ENCODE assay signal across 8 mouse cellular contexts in genomic region chr19:16598653-16599297, GRCm38 (mm10).
DNase-seq lines count a peak whose midpoint lies in the region; ATAC-seq and TF ChIP-seq lines count a peak whose summit lies in the region.

No protein-coding gene starts in this region.

- no peaks in the 10 kb centered on the region for H3K27me3 ChIP-seq in Patski
- peaks cover 4% of the 10 kb centered on the region; the same call in 1 of the 2 replicates for H3K27me3 ChIP-seq in heart, embryonic 12.5 days (replicated peaks)
- H3K27me3 ChIP-seq in lung, embryonic 15.5 days: no peaks in the 10 kb centered on the region
- H3K27me3 ChIP-seq in stomach, embryonic 14.5 days (ENCODE audit: control insufficient read depth, insufficient read depth, low read length): no peaks in the 10 kb centered on the region

- no peak for TF ChIP-seq CTCF in Patski (IDR thresholded peaks at IDR 0.05)

- no peaks in the 10 kb centered on the region for H3K9me3 ChIP-seq in heart, embryonic 12.5 days (replicated peaks)
- no peaks in the 10 kb centered on the region for H3K9me3 ChIP-seq in lung, embryonic 15.5 days
- no peaks in the 10 kb centered on the region for H3K9me3 ChIP-seq in stomach, embryonic 14.5 days (ENCODE audit: control insufficient read depth, low read depth, low read length)

- no peak overlapping the region for H3K4me3 ChIP-seq in heart, embryonic 12.5 days
- H3K4me3 ChIP-seq in lung, embryonic 15.5 days: no peak overlapping the region
- no peak overlapping the region for H3K4me3 ChIP-seq in stomach, embryonic 14.5 days (ENCODE audit: low read depth, low read length)

- H3K27ac ChIP-seq in heart, embryonic 12.5 days (ENCODE audit: poor library complexity, severe bottlenecking): no peak overlapping the region
- H3K27ac ChIP-seq in lung, embryonic 15.5 days: no peak overlapping the region
- H3K27ac ChIP-seq in stomach, embryonic 14.5 days (ENCODE audit: low read length): no peak overlapping the region; the same call in 1 of the 2 replicates

- POLR2A ChIA-PET in Patski (lab: Charles Lee): interaction anchor here (1.2 kb wide), 1 partner anchor 339 kb away, joined by 3 read pairs; no protein-coding TSS in a partner anchor

- H3K9ac ChIP-seq in heart, embryonic 12.5 days: no peak overlapping the region
- H3K9ac ChIP-seq in lung, embryonic 15.5 days: no peak overlapping the region
- H3K9ac ChIP-seq in stomach, embryonic 14.5 days (replicated peaks; ENCODE audit: low read depth, low read length): no peak overlapping the region

- in situ Hi-C loops in Patski (cut with MboI; ENCODE audit: low pct_unique_long_range_greater_than_20kb): loop anchor here (5.0 kb wide), 2 partner anchors 236 to 536 kb away; no protein-coding TSS in a partner anchor

- peak overlapping the region; percentile 46 for H3K4me2 ChIP-seq in heart, embryonic 12.5 days
- peak overlapping the region; percentile 11; the same call in 1 of the 2 replicates for H3K4me2 ChIP-seq in lung, embryonic 15.5 days
- H3K4me2 ChIP-seq in stomach, embryonic 14.5 days (replicated peaks; ENCODE audit: low read depth, low read length): peak overlapping the region; percentile 26

- intact Hi-C loops in gastrocnemius, postnatal 14 days (cut with DNase I; ENCODE audit: low total_unique reads): loop anchor here (2.0 to 5.0 kb wide), 3 partner anchors 161 to 534 kb away; partner anchors contain the start of gene Gna14

- peaks cover 5% of the 10 kb centered on the region; the same call in 1 of the 2 replicates for H3K4me1 ChIP-seq in heart, embryonic 12.5 days (replicated peaks)
- H3K4me1 ChIP-seq in lung, embryonic 15.5 days: peaks cover 16% of the 10 kb centered on the region
- H3K4me1 ChIP-seq in stomach, embryonic 14.5 days (ENCODE audit: control insufficient read depth, insufficient read depth, low read length): peaks cover 26% of the 10 kb centered on the region

- 31% methylated on average over 11 of the region's 11 CpGs for WGBS in heart, embryonic 12.5 days
- 28% methylated on average over 11 of the region's 11 CpGs for WGBS in lung, embryonic 15.5 days
- 21% methylated on average over 11 of the region's 11 CpGs for WGBS in stomach, embryonic 14.5 days

- no peaks in the 10 kb centered on the region for H3K36me3 ChIP-seq in heart, embryonic 12.5 days
- H3K36me3 ChIP-seq in lung, embryonic 15.5 days: no peaks in the 10 kb centered on the region
- no peaks in the 10 kb centered on the region for H3K36me3 ChIP-seq in stomach, embryonic 14.5 days (ENCODE audit: control insufficient read depth, insufficient read depth, low read length)

- CTCF ChIA-PET in Patski (lab: Charles Lee): interaction anchor here (0.9 to 2.5 kb wide), 15 partner anchors 11 to 554 kb away, joined by 3 to 10 read pairs (median 4); no protein-coding TSS in a partner anchor

- peak; percentile 24 for ATAC-seq in Patski
- ATAC-seq in heart, embryonic 12.5 days (ENCODE audit: insufficient number of reproducible peaks, low FRiP score): 0 out of 2 replicates have a peak, but pooled peaks have one; percentile 48
- ATAC-seq in lung, embryonic 15.5 days (ENCODE audit: borderline replicate concordance, extremely low read depth, low FRiP score, low TSS enrichment): peak; percentile 72
- peak; percentile 70; the same call in 1 of the 2 replicates for ATAC-seq in stomach, embryonic 14.5 days (ENCODE audit: insufficient number of reproducible peaks, insufficient read depth, low FRiP score, low read depth)

- DNase-seq in 3T3-L1 (ENCODE audit: low read depth, low spot score) (peak; percentile 31), Patski (ENCODE audit: low read depth, low spot score) (no peak)
- no peak for DNase-seq in gastrocnemius, postnatal 14 days
- DNase-seq in testis, postnatal 14 days (ENCODE audit: low spot score): no peak
- no peak for DNase-seq in thymus, postnatal 14 days
